9 mouse cellular contexts compared by ENCODE assay signal in the genomic region with DNA sequence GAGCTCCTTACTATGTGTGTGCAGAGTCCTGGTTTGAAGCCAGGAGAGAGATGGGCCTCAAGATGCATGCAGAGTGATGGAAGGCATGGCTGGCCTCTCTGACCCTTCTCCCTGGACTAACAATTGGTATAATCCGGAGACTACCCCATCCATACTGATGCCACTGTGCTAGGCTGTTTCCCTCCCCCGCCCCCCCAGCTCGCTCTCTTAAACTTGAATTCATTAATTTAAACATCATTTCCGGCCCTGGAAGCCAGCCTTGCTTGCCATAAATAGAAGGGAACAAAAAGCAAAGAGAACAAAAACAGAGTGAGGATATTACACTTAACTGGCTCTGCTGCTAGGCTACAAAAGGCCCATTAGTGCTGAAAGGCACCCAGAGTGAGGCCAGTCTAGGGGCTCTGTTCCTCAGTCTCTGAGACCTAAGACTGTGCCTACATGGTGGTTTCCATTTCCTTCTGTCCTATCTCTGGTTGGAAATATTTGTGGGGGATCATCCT. TPM values are rescaled to one million over a fixed set of nuclear protein-coding genes. Genes with fewer than 3 reads are reported as not detected.
DNase-seq lines count a peak whose midpoint lies in the region; ATAC-seq and TF ChIP-seq lines count a peak whose summit lies in the region.
"Had no signal": no experiment of that assay in that cellular context is flagged by ENCODE, and none has a peak within 500 bp of the region (broad histone marks: within the 10 kb centered on the region; RNA-seq: fewer than 3 reads in every experiment).

No protein-coding gene starts in this region.

- WGBS in hindbrain, embryonic 14.5 days, result 13% methylated on average over 4 of the region's 4 CpGs
- 49% methylated on average over 4 of the region's 4 CpGs for WGBS in liver, embryonic 16.5 days (ENCODE audit: insufficient replicate concordance)

- H3K4me1 ChIP-seq in embryonic fibroblast, embryonic 13.5 days (ENCODE audit: control insufficient read depth, insufficient read depth, low read length), result peaks cover 24% of the 10 kb centered on the region
- H3K4me1 ChIP-seq in hindbrain, embryonic 14.5 days (replicated peaks; ENCODE audit: control insufficient read depth, insufficient read depth, low read length), result peaks cover 23% of the 10 kb centered on the region
- H3K4me1 ChIP-seq in liver, embryonic 16.5 days (ENCODE audit: control insufficient read depth, low read depth, low read length), result no peaks in the 10 kb centered on the region

- peak; percentile 19 for DNase-seq in adrenal gland, postnatal 10 days
- DNase-seq in adrenal gland, postnatal 25 days, result no peak
- DNase-seq in hindbrain, embryonic 14.5 days (ENCODE audit: low spot score), result peak; percentile 32
- DNase-seq in retina, postnatal 1 day, result peak; percentile 35
- no peak for DNase-seq in frontal cortex, postnatal 25 days (ENCODE audit: low spot score in 2 of 2)
- DNase-seq in B cell, adult 2 months, result no peak

- TF ChIP-seq POLR2A in embryonic fibroblast, embryonic 13.5 days (IDR thresholded peaks at IDR 0.05; ENCODE audit: low read depth, low read length), result no peak

- ATAC-seq in hindbrain, embryonic 14.5 days (ENCODE audit: low FRiP score), result peak; percentile 67; the same call in 1 of the 2 replicates
- no peak for ATAC-seq in liver, embryonic 16.5 days (ENCODE audit: low read depth)

- H3K36me3 ChIP-seq in hindbrain, embryonic 14.5 days (replicated peaks; ENCODE audit: control insufficient read depth, insufficient read depth), result no peaks in the 10 kb centered on the region
- no peaks in the 10 kb centered on the region for H3K36me3 ChIP-seq in liver, embryonic 16.5 days (ENCODE audit: control insufficient read depth, insufficient read depth)

- peak overlapping the region; percentile 82 for H3K27ac ChIP-seq in embryonic fibroblast, embryonic 13.5 days (ENCODE audit: insufficient read depth, low read length)
- peak overlapping the region; percentile 81 for H3K27ac ChIP-seq in hindbrain, embryonic 14.5 days
- H3K27ac ChIP-seq in liver, embryonic 16.5 days (ENCODE audit: low read length), result 0 out of 2 replicates have a peak overlapping the region, but pooled peaks have one; percentile 8
- H3K27ac ChIP-seq: liver, embryonic 14.5 days had no signal

- H3K9ac ChIP-seq in hindbrain, embryonic 14.5 days, result 0 out of 2 replicates have a peak overlapping the region, but pooled peaks have one; percentile 13
- no peak overlapping the region for H3K9ac ChIP-seq in liver, embryonic 16.5 days (ENCODE audit: low read depth, low read length)
- H3K9ac ChIP-seq: liver, embryonic 14.5 days had no signal

- H3K4me2 ChIP-seq in hindbrain, embryonic 14.5 days (replicated peaks), result 0 out of 2 replicates have a peak overlapping the region, but pooled peaks have one; percentile 6
- H3K4me2 ChIP-seq in liver, embryonic 16.5 days (ENCODE audit: low read depth, low read length), result no peak overlapping the region

- no peaks in the 10 kb centered on the region for H3K27me3 ChIP-seq in hindbrain, embryonic 14.5 days (ENCODE audit: control insufficient read depth, insufficient read depth, low read length)
- no peaks in the 10 kb centered on the region for H3K27me3 ChIP-seq in liver, embryonic 16.5 days (ENCODE audit: control insufficient read depth, insufficient read depth, low read depth, low read length)

- no peak for TF ChIP-seq CTCF in embryonic fibroblast, embryonic 13.5 days (IDR thresholded peaks at IDR 0.05; ENCODE audit: borderline replicate concordance, insufficient read depth, low read length)

- H3K9me3 ChIP-seq in hindbrain, embryonic 14.5 days (ENCODE audit: control insufficient read depth, low read length), result no peaks in the 10 kb centered on the region
- H3K9me3 ChIP-seq in liver, embryonic 16.5 days (replicated peaks; ENCODE audit: control insufficient read depth, low read length), result no peaks in the 10 kb centered on the region

- H3K4me3 ChIP-seq in embryonic fibroblast, embryonic 13.5 days (ENCODE audit: insufficient read depth, low read length), result no peak overlapping the region
- H3K4me3 ChIP-seq in hindbrain, embryonic 14.5 days (replicated peaks; ENCODE audit: low read length), result no peak overlapping the region
- H3K4me3 ChIP-seq in liver, embryonic 16.5 days (ENCODE audit: low read depth, low read length), result no peak overlapping the region

RNA-seq across cellular contexts. Expression of gene Pkd1, which starts 9.0 kb away (rescaled TPM):
- total RNA-seq in adrenal gland, postnatal 10 days (2021), result 10 to 100 TPM; 40.2 to 51.0 TPM
- 45.2 and 65.8 TPM in 2 replicates for total RNA-seq in adrenal gland, postnatal 25 days (2021)
- polyA plus RNA-seq in embryonic fibroblast, embryonic 13.5 days (2011; ENCODE audit: insufficient read length, low read depth, missing spikeins), result 63.1 and 66.7 TPM in 2 replicates
- 28.4 and 30.4 TPM in 2 replicates for polyA plus RNA-seq in hindbrain, embryonic 14.5 days (2014; fragmentation: Nextera tagmentation; extraction: Ambion mirVana)
- 2.7 and 4.0 TPM in 2 replicates for polyA plus RNA-seq in liver, embryonic 16.5 days (2015; fragmentation: Nextera tagmentation; extraction: Ambion mirVana)

RNA-seq across cellular contexts. Expression of gene Rab26, which starts 24.6 kb away (rescaled TPM):
- total RNA-seq in adrenal gland, postnatal 10 days (2021), result 1 to 10 TPM; 1.2 to 1.5 TPM
- total RNA-seq in adrenal gland, postnatal 25 days (2021), result 1.3 and 1.4 TPM in 2 replicates
- 1.4 and 1.6 TPM in 2 replicates for polyA plus RNA-seq in embryonic fibroblast, embryonic 13.5 days (2011; ENCODE audit: insufficient read length, low read depth, missing spikeins)
- polyA plus RNA-seq in hindbrain, embryonic 14.5 days (2014; fragmentation: Nextera tagmentation; extraction: Ambion mirVana), result 4.2 and 5.6 TPM in 2 replicates
- 0.46 and 0.87 TPM in 2 replicates for polyA plus RNA-seq in liver, embryonic 16.5 days (2015; fragmentation: Nextera tagmentation; extraction: Ambion mirVana)

RNA-seq across cellular contexts. Expression of gene Traf7, which starts 30.9 kb away (rescaled TPM):
- 100 to 1,000 TPM in 1 of 2 experiments, 10 to 100 TPM in 1; 83.5 to 104 TPM for total RNA-seq in adrenal gland, postnatal 10 days (2021)
- 105 and 133 TPM in 2 replicates for total RNA-seq in adrenal gland, postnatal 25 days (2021)
- polyA plus RNA-seq in embryonic fibroblast, embryonic 13.5 days (2011; ENCODE audit: insufficient read length, low read depth, missing spikeins), result 161 and 163 TPM in 2 replicates
- 75.0 and 82.8 TPM in 2 replicates for polyA plus RNA-seq in hindbrain, embryonic 14.5 days (2014; fragmentation: Nextera tagmentation; extraction: Ambion mirVana)
- 28.5 and 29.6 TPM in 2 replicates for polyA plus RNA-seq in liver, embryonic 16.5 days (2015; fragmentation: Nextera tagmentation; extraction: Ambion mirVana)

Comparison
In these comparisons a context has a peak if more than half of its experiments do, and no peak if none do; other contexts are left out.
1. DNase-seq: peak in adrenal gland, postnatal 10 days (single experiment), hindbrain, embryonic 14.5 days (single experiment) and retina, postnatal 1 day (single experiment); none in adrenal gland, postnatal 25 days (single experiment), frontal cortex, postnatal 25 days (0 of 2) and B cell, adult 2 months (0 of 2).
2. H3K27ac ChIP-seq: peak in every context shown above with its lines; median percentile 82 in embryonic fibroblast, embryonic 13.5 days; 81 in hindbrain, embryonic 14.5 days; 8 in liver, embryonic 16.5 days.